Mouse (Mus musculus) telencephalon, adult 2 months (tissue): ENCODE results near the gene Rybp.

Experiments
- DNase-seq: peaks from one replicate; pipeline ENCODE4 v3.0.0-alpha.2; 2011; ENCODE audit warnings: low read depth, low spot score

Gene Rybp

DNA sequence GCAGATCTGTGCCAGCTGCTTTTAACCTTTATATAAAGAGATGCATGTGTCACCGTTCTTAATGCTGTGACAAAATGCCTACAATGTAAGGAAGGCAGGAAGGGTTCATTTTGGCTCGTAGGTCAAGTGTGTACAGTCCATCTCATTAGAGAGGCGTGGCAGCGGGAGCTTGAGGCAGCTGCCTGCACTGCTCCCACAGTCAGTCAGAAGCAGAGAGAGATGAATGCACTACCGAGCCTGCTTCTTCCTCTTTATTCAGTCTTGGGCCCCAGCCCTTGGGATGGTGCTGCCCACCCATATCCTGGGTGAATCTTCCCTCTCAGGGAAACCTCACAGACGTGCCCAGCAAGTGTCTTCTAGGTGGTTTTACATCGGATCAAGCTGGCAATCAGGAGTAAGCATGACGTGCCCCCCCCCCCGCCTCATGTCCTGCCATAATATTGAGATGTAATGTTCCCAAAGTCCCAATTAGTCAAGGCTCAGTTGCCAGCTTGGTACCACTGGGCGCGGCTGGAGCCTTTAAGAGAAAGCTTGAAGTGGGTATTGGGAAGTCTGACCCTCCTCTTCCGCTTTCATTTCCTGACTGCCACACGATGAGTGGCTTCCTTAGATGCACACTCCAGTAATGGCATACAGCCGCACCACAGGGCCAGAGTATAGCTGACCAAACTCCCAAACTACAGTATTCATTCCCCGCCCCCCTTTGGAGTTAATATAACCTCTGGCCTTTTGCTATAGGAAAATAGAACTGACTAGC is 96.3 kb downstream of the Rybp start:
- DNase-seq: no peak

- no peak for DNase-seq
Measured at GRCm38 (mm10) chr6:100190310-100190709, 97.0 kb downstream of the Rybp start.

GRCm38 (mm10) chr6:100188883-100189743 is 98.2 kb downstream of the Rybp start:
- no peak for DNase-seq

GRCm38 (mm10) chr6:100187821-100188220 is 99.5 kb downstream of the Rybp start:
- DNase-seq: no peak

GRCm38 (mm10) chr6:100186789-100187188 is 100.5 kb downstream of the Rybp start:
- no peak for DNase-seq

DNA sequence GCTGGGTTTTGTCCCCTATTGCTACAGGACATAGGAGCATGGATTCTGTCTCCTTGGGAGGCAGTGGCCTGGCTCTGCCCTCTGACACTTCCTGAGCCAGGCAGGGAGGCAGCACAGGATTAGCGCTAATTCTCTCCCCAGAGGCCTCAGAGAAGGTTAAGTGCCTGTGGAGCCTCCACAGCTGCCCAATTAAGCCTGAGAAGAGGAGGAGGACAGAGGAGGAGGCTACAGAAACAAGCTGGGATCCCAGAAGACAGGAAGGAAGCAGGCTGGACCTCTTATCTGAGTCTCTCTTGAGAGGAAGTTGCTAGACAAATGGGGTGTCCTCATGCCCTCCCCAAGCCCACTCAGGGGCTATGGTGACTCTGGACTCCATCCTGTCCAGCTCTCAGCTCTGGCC is 101.8 kb downstream of the Rybp start:
- no peak for DNase-seq

- DNase-seq: no peak
Measured at GRCm38 (mm10) chr6:100183344-100183743, 103.9 kb downstream of the Rybp start.

DNA sequence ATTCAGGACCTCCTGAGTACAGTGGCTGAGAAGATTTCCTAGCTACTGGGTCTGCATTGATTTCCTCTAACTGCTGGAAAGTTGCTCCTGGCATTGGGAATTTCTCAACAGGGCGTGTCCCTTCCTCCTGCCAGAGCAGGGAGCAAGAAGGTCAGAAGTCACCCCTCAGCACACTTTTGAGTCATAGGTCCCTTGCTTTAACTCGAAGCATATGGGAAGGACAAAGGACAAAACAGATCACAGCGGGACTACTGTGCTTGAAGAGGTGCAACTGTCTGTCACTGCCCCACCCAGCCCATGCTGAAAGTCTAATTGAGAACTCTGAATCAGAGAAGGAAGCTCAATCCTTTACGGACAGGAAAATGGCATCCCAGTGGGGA is 106.4 kb downstream of the Rybp start:
- no peak for DNase-seq

DNA sequence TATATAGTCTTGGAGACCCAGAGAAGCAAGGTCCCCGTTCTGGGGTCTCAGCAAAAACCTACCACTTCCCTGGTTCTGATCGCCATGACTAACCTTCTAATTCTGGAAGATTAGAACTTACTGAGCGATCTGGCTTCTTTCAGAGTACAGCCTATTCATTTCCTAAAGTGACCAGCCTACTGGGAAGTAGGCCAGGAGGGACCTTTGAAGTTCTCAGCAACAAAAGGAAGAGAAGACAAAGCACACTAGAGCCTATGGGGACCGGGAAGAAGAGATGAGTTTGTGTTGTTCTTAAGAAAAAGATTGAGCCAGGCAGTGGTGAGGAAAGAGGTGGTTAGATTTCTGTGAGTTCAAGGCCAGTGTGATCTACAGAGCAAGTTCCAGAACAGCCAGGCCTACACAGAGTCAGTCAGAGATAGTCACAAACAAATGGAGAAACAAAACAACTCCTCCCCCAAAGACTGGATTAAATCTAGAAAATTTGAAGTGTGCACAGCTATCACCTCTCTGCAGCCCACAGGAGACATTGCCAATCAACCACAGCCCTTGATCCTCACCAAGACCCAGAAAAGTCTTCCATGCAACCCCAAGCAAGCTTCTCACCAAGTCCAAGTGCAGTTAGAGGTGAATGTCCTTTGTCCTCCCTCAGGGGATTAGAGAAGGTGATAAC is 106.9 kb downstream of the Rybp start:
- no peak for DNase-seq

DNA sequence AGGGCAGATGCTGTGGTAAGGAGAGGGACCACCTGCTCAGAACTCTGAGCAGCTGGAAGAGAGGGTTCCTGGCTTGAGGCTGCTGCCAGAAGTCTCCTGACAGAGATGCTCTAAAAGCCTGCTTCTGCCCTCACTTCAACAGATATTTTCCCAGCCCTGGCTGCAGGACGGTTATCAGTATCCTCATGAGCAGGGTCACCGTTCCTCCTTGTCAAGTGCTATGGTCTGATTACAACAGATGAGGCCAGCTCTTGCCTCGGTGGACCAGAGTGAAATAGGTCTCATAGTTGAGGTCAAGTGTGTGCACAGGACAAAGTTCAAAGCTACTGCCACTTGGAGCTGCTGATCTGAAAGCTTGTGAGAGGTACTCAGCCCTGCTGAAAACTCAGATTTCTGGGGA is 108.5 kb downstream of the Rybp start:
- no peak for DNase-seq
